Mouse (Mus musculus): ENCODE results near the gene Poldip2.

GRCm38 (mm10) chr11:78483639-78484038, 28.4 kb upstream of the Poldip2 start:
- no peak for TF ChIP-seq POLR2A (IDR thresholded peaks at IDR 0.05; ENCODE audit: borderline replicate concordance, extremely low read depth, insufficient read depth, insufficient read length, poor library complexity, severe bottlenecking)
- no peak for TF ChIP-seq CTCF (IDR thresholded peaks at IDR 0.05; ENCODE audit: borderline replicate concordance, extremely low read depth, insufficient read depth, insufficient read length)
